ENCODE assay signal across 12 mouse cellular contexts in genomic region chr13:9878596-9879010, GRCm38 (mm10).
"Had no signal": no experiment of that assay in that cellular context is flagged by ENCODE, and none has a peak within 500 bp of the region (broad histone marks: within the 10 kb centered on the region; RNA-seq: fewer than 3 reads in every experiment).

No protein-coding gene starts in this region.

- H3K9me3 ChIP-seq: limb, embryonic 12.5 days; midbrain, embryonic 13.5 days; neural tube, embryonic 13.5 days had no signal

- H3K9ac ChIP-seq: limb, embryonic 12.5 days; midbrain, embryonic 13.5 days; neural tube, embryonic 13.5 days had no signal

- H3K27me3 ChIP-seq: limb, embryonic 12.5 days; midbrain, embryonic 13.5 days; neural tube, embryonic 13.5 days had no signal

- H3K4me3 ChIP-seq: limb, embryonic 12.5 days; midbrain, embryonic 13.5 days; neural tube, embryonic 13.5 days had no signal

- H3K4me1 ChIP-seq: limb, embryonic 12.5 days; midbrain, embryonic 13.5 days; neural tube, embryonic 13.5 days had no signal

- DNase-seq: kidney, adult 11 months; kidney, adult 9 months; kidney, postnatal 36 days; liver; right cerebral cortex, adult 18-20 months; right cerebral cortex, postnatal 25 days; thymus, postnatal 14 days had no signal

- H3K36me3 ChIP-seq: limb, embryonic 12.5 days; midbrain, embryonic 13.5 days; neural tube, embryonic 13.5 days had no signal

- H3K4me2 ChIP-seq: limb, embryonic 12.5 days; midbrain, embryonic 13.5 days; neural tube, embryonic 13.5 days had no signal

- H3K27ac ChIP-seq: kidney, postnatal 0 days; limb, embryonic 12.5 days; macrophage; midbrain, embryonic 13.5 days; neural tube, embryonic 13.5 days had no signal

- ATAC-seq: midbrain, embryonic 13.5 days had no signal
